Comparison of ENCODE assay signal across 15 mouse cellular contexts in genomic region chr4:153303521-153303920, GRCm38 (mm10).
"Had no signal": no experiment of that assay in that cellular context is flagged by ENCODE, and none has a peak within 500 bp of the region (broad histone marks: within the 10 kb centered on the region; RNA-seq: fewer than 3 reads in every experiment).

No protein-coding gene starts in this region.

- ATAC-seq: inflammation-experienced regulatory T-cells, adult 6 months; intestine, postnatal 0 days; midbrain, embryonic 16.5 days had no signal

- DNase-seq: kidney, adult 9 months; kidney, postnatal 4 days; lung, adult 18-20 months; retina, postnatal 1 day; right cerebral cortex, postnatal 4 days; spleen, adult 18-20 months; thymus, adult 2 months; thymus, postnatal 25 days had no signal

- H3K4me3 ChIP-seq: layer of hippocampus, adult 2 months; midbrain, embryonic 12.5 days; stomach, embryonic 15.5 days had no signal

- H3K4me1 ChIP-seq: midbrain, embryonic 12.5 days; stomach, embryonic 15.5 days had no signal

- H3K36me3 ChIP-seq: midbrain, embryonic 12.5 days; stomach, embryonic 15.5 days had no signal

- H3K9ac ChIP-seq: liver, embryonic 14.5 days; midbrain, embryonic 12.5 days; stomach, embryonic 15.5 days had no signal

- H3K9me3 ChIP-seq: midbrain, embryonic 12.5 days; stomach, embryonic 15.5 days had no signal

- H3K4me2 ChIP-seq: midbrain, embryonic 12.5 days; stomach, embryonic 15.5 days had no signal

- H3K27ac ChIP-seq: layer of hippocampus, adult 2 months; liver, embryonic 14.5 days; midbrain, embryonic 12.5 days; stomach, embryonic 15.5 days had no signal

- H3K27me3 ChIP-seq: midbrain, embryonic 12.5 days; stomach, embryonic 15.5 days had no signal
